Comparison of ENCODE assay signal across 8 mouse cellular contexts in the genomic region with DNA sequence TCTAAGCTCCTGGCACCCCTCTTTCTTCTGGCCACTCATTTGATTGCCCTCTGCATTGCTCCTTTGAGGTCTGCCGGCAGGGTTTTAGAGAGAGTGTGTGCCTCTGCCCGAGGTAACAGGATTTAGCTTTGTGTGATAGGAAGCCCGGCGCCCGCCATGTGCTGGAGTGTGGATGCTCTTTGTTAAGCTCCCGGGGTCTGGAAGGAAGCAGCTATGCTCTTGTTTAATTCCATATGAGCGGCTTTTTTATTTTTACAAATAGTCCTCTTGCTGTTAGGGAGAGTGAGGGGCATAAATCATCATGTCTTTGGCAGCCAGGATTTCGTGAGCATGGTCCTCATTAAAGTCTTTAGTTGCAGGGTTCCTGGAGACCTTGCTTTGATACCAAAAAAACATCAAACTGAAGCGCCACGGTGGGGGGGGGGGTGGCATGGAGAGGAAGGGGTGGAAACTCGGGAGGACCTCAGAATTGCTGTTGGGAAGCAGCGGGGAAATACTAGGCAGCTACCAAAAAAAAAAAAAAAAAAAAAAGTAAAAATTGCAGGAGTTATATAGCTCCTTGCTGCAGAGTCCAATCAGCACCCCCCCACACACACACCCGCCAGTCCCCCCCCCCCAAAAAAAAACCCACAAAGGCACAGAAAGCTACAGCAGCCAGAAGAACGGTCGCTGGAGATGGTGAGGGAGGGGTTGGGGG.
DNase-seq lines count a peak whose midpoint lies in the region; ATAC-seq lines count a peak whose summit lies in the region.

No protein-coding gene starts in this region.

- peak; percentile 50 for ATAC-seq in kidney, embryonic 14.5 days (ENCODE audit: low FRiP score, low TSS enrichment)
- 0 out of 2 replicates have a peak, but pooled peaks have one; percentile 11 for ATAC-seq in embryonic facial prominence, embryonic 13.5 days (ENCODE audit: insufficient number of reproducible peaks, insufficient read depth, low FRiP score, low TSS enrichment, low read depth)
- ATAC-seq in limb, embryonic 11.5 days (ENCODE audit: insufficient number of reproducible peaks, low FRiP score, low TSS enrichment, low read depth), result peak; percentile 83
- peak; percentile 45; the same call in 1 of the 2 replicates for ATAC-seq in neural tube, embryonic 14.5 days (ENCODE audit: low read depth)
- no peak for ATAC-seq in inflammation-experienced regulatory T-cells, adult 6 months

- H3K27me3 ChIP-seq in kidney, embryonic 14.5 days (ENCODE audit: control insufficient read depth, insufficient read depth, low read length), result no peaks in the 10 kb centered on the region
- H3K27me3 ChIP-seq in embryonic facial prominence, embryonic 13.5 days, result no peaks in the 10 kb centered on the region
- H3K27me3 ChIP-seq in limb, embryonic 11.5 days (ENCODE audit: control insufficient read depth, insufficient read depth, low read length), result no peaks in the 10 kb centered on the region
- H3K27me3 ChIP-seq in neural tube, embryonic 14.5 days (ENCODE audit: control insufficient read depth, insufficient read depth, low read length), result no peaks in the 10 kb centered on the region; the same call in 1 of the 2 replicates

- H3K27ac ChIP-seq in kidney, embryonic 14.5 days (ENCODE audit: low read depth, low read length), result peak overlapping the region; percentile 85
- peak overlapping the region; percentile 94 for H3K27ac ChIP-seq in embryonic facial prominence, embryonic 13.5 days
- peak overlapping the region; percentile 97 for H3K27ac ChIP-seq in limb, embryonic 11.5 days (replicated peaks; ENCODE audit: low read depth, low read length)
- no peak overlapping the region for H3K27ac ChIP-seq in neural tube, embryonic 14.5 days (ENCODE audit: low read depth, low read length)

- no peak for DNase-seq in kidney, postnatal 36 days
- peak; percentile 85 for DNase-seq in limb, embryonic 11.5 days (ENCODE audit: low spot score)
- DNase-seq in c-Kit-positive CD71-positive TER-119-positive erythroid progenitor cells, embryonic 14.5 days (ENCODE audit: low spot score), result no peak
- DNase-seq in layer of hippocampus, postnatal 14 days (ENCODE audit: low spot score in 2 of 2), result no peak

- no peaks in the 10 kb centered on the region for H3K9me3 ChIP-seq in kidney, embryonic 14.5 days (ENCODE audit: control insufficient read depth, low read length)
- no peaks in the 10 kb centered on the region for H3K9me3 ChIP-seq in embryonic facial prominence, embryonic 13.5 days
- no peaks in the 10 kb centered on the region for H3K9me3 ChIP-seq in limb, embryonic 11.5 days (ENCODE audit: control insufficient read depth, low read length)
- no peaks in the 10 kb centered on the region for H3K9me3 ChIP-seq in neural tube, embryonic 14.5 days (ENCODE audit: control insufficient read depth, low read length)

- peaks cover 13% of the 10 kb centered on the region for H3K4me1 ChIP-seq in kidney, embryonic 14.5 days (ENCODE audit: control insufficient read depth, insufficient read depth, low read length)
- peaks cover 25% of the 10 kb centered on the region for H3K4me1 ChIP-seq in embryonic facial prominence, embryonic 13.5 days
- peaks cover 25% of the 10 kb centered on the region for H3K4me1 ChIP-seq in limb, embryonic 11.5 days (ENCODE audit: control insufficient read depth, insufficient read depth, low read length)
- peaks cover 9% of the 10 kb centered on the region; the same call in 1 of the 2 replicates for H3K4me1 ChIP-seq in neural tube, embryonic 14.5 days (ENCODE audit: control insufficient read depth, insufficient read depth, low read length)

- WGBS in kidney, embryonic 14.5 days, result 4% methylated on average over 15 of the region's 15 CpGs
- WGBS in embryonic facial prominence, embryonic 13.5 days, result 2% methylated on average over 15 of the region's 15 CpGs
- WGBS in limb, embryonic 11.5 days, result under 1% methylated on average over 15 of the region's 15 CpGs
- under 1% methylated on average over 15 of the region's 15 CpGs for WGBS in neural tube, embryonic 14.5 days

- H3K9ac ChIP-seq in kidney, embryonic 14.5 days (ENCODE audit: low read depth, low read length), result peak overlapping the region; percentile 54
- peak overlapping the region; percentile 75 for H3K9ac ChIP-seq in embryonic facial prominence, embryonic 13.5 days
- peak overlapping the region; percentile 58 for H3K9ac ChIP-seq in limb, embryonic 11.5 days (ENCODE audit: low read length)
- H3K9ac ChIP-seq in neural tube, embryonic 14.5 days (replicated peaks; ENCODE audit: low read depth, low read length), result peak overlapping the region; percentile 50

- peak overlapping the region; percentile 25 for H3K4me3 ChIP-seq in kidney, embryonic 14.5 days (ENCODE audit: low read length)
- peak overlapping the region; percentile 43 for H3K4me3 ChIP-seq in embryonic facial prominence, embryonic 13.5 days
- H3K4me3 ChIP-seq in limb, embryonic 11.5 days (ENCODE audit: low read depth, low read length), result peak overlapping the region; percentile 1; the same call in 1 of the 2 replicates
- H3K4me3 ChIP-seq in neural tube, embryonic 14.5 days (ENCODE audit: low read depth, low read length), result peak overlapping the region; percentile 38

- no peaks in the 10 kb centered on the region for H3K36me3 ChIP-seq in kidney, embryonic 14.5 days (ENCODE audit: control insufficient read depth, insufficient read depth, low read length)
- no peaks in the 10 kb centered on the region for H3K36me3 ChIP-seq in embryonic facial prominence, embryonic 13.5 days
- H3K36me3 ChIP-seq in limb, embryonic 11.5 days (ENCODE audit: control insufficient read depth, insufficient read depth, low read length), result no peaks in the 10 kb centered on the region
- no peaks in the 10 kb centered on the region for H3K36me3 ChIP-seq in neural tube, embryonic 14.5 days (ENCODE audit: control insufficient read depth, insufficient read depth, low read length)

- peak overlapping the region; percentile 53 for H3K4me2 ChIP-seq in kidney, embryonic 14.5 days (replicated peaks; ENCODE audit: low read depth, low read length)
- H3K4me2 ChIP-seq in embryonic facial prominence, embryonic 13.5 days, result peak overlapping the region; percentile 70
- H3K4me2 ChIP-seq in limb, embryonic 11.5 days (ENCODE audit: low read depth, severe bottlenecking), result peak overlapping the region; percentile 45
- peak overlapping the region; percentile 84 for H3K4me2 ChIP-seq in neural tube, embryonic 14.5 days (ENCODE audit: low read depth, low read length)
